Mouse (Mus musculus): ENCODE measurements around the gene Calu. TPM values are rescaled to one million over a fixed set of nuclear protein-coding genes. Genes with fewer than 3 reads are reported as not detected.
"Not testable (repeated sequence)": the region's sequence is repeated elsewhere in the genome, so short reads cannot be mapped to it uniquely, and the experiment has no call there.

Calu gene
- polyA plus RNA-seq (2017; shearing (Covaris generic)), result 10 to 100 TPM; 60.2 to 63.2 (median 62.6) TPM

DNA sequence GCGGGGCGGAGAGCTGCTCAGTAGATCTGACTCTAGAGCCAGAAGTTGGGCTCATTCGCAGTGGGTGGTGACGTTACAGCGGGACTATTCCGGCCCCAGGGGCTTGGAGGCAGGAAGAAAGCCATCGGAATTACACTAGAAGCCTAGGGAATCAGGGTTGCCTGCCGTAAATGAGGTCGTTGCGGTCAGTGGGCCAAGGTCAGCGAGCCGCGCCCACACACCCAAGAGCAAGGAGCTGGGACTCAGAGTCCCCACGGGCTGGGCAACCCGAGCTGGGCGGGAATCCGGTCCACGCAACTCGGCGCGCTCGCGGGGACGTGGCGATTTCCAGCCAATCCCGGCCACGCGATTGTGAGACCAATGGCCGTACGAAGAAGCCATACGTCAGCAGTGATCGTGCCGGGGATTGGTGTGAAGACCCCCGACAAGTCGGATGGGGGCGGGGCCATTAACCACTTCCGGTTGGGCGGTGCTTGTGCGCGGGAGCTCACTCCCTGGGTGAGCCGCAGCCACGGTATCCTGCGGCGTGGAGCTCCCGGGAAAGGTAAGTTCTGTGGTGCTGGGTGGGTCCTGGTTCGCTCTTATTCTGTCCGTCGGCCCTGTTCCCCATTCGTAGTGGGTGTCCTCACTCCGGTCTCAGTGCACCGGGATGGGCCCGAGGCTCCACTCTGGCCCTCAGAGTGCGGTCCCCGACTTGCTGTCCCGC is at the start of gene Calu:
Calu (plus strand) TSS at position 405 of the 706 bp plus-strand sequence.
- ATAC-seq, result peak; percentile 94

GRCm38 (mm10) chr6:29299112-29299511 is 48.8 kb upstream of the Calu start:
- ATAC-seq, result no peak

- ATAC-seq, result no peak
These were observed 44.6 kb upstream of the Calu start for GRCm38 (mm10) chr6:29303251-29303650.

DNA sequence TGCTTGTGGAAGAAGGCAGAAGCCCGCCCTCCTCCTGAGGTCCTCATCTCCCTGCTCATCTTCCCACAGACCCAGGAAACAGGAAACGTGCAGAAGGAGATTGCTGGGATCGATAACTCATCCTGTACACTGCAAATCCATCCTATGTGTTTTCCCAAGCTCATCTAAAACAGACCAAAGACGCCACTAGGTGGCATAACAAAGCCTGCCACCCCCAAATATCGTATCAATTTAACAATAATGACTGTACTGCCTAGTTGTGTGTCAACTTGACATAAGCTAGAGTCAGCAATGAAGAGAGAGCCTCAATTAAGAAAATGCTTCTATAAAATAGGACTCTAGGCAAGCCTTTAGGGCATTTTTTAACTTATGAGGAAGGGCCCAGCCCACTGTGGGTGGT is 44.1 kb upstream of the Calu start:
- ATAC-seq, result no peak

- no peak for ATAC-seq
These were observed 42.4 kb upstream of the Calu start for GRCm38 (mm10) chr6:29305462-29305861.

GRCm38 (mm10) chr6:29308846-29309605 is 38.8 kb upstream of the Calu start:
- no peak for ATAC-seq

DNA sequence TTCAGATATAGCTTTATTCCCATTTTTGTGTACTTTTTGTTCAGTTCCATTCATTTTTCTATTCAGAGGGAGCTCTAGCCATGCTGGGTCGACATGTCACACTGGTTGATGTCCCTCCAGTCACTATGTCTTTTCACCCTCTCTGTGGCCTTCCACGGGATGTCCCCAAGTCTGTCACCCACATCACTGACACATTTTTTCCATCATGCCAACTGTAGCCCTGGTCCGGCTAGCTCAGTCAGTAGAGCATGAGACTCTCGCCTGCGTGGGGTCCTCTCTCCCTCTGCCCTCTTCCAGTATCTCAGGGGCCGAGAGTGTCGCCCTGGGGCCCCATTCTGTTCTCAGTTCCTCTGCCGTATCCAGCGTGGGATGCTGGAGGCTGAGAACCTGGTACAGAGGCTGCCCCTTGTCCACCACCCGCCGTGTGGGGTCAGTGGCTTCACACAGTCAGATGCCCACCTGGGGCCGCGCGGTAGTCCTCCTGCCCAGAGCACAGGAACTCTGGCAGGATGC is 34.1 kb upstream of the Calu start:
- no peak for ATAC-seq

DNA sequence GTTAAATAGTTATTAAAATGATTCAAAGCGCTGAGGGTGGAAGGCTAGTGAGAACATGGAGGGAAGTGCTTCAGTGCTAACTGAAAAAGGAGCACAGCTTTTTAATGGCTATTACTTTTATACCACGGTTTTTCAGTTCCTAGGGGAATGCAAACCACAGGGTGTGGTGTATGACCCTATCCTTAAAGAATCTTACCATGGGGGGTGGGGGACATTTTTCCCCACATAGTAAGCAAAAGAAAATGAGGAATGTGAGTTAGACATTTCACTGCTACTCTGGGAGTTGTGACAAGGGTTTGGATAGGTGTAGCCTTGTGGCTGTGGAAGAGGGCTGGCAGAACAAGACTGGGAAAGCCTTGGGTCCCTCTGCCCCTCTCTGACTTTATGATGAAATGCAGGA is 30.6 kb upstream of the Calu start:
- ATAC-seq, result no peak

GRCm38 (mm10) chr6:29317941-29318340 is 29.9 kb upstream of the Calu start:
- ATAC-seq, result no peak

GRCm38 (mm10) chr6:29318879-29319278 is 29.0 kb upstream of the Calu start, which contains the start of gene Fam71f1:
Gene Fam71f1 (plus strand): TSS chr6:29319140.
- ATAC-seq, result no peak

DNA sequence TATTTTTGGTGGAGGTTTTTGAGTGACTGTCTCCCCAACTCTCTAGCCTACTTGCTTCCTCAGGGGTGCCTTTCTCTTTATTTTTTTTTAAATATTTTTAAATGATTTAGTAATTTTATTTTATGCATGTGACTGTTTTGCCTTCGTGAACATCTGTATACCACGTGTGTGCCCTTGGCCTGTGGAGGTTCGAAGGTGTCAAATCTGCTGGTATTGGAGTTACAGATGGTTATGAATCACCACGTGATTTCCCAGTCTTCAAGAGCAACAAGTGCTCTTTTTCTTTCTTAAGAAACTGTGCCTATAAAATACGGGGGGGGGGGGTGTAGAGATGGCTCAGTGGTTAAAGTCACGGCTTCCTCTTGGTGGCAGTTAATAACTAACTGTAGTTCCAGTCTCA is 26.3 kb upstream of the Calu start:
- no peak for ATAC-seq

DNA sequence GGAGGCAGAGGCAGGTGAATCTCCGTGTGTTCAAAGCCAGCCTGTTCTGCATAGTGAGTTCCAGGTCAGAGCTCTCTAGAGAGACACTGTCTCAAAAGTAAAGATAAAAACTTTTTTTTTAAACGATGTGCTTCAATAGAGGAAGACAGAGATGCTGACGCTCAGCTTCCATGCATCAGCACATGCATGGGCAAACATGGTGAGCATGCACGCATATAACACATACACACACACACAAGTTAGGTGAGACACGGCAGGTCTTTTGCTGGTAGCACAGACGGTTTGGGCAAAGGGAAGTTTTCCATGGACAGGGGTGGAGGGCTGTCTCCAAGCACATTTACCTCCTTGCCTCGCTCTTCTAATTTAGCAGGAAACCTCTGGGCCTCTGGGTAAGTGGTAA is 25.7 kb upstream of the Calu start:
- no peak for ATAC-seq

GRCm38 (mm10) chr6:29322735-29323134 is 25.1 kb upstream of the Calu start:
- no peak for ATAC-seq

DNA sequence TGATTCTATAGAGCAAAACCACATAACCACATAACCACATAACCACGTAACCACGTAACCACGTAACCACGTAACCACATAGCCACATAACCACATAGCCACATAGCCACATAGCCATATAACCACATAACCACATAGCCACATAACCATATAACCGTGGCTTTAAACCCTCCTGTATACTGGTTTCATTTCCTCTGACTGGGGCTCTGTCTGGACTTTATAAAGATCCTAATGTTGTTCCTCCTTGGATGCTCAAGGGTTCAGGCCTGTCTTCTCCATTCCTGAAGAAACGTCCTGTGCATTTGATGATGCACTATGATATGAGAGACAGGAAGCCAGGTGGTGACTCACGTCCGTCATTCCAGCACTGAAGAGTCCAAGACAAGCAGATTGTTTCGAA is 20.9 kb upstream of the Calu start:
- ATAC-seq, result no peak

DNA sequence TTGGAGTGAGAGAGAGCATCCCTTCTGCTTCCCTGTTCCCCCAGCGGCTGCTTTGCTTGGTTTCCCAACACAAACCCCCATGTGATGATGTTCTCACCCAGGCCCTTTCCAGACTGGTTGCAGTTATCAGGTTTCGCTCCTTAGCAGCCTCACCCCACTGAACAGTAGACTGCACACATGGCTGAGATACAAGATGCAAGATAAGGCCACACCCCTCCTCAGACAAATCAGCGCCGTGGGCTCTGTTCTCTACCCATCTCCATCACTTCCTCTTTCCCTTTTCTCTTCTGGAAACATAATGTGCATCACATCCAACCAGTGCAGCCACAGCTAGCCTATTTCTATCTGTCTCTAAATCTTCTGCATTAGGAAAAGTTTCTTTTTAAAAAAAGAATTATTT is 18.4 kb upstream of the Calu start:
- ATAC-seq, result no peak

- not testable (repeated sequence) for ATAC-seq
These were observed 1.4 kb upstream of the Calu start for GRCm38 (mm10) chr6:29346512-29346911.

DNA sequence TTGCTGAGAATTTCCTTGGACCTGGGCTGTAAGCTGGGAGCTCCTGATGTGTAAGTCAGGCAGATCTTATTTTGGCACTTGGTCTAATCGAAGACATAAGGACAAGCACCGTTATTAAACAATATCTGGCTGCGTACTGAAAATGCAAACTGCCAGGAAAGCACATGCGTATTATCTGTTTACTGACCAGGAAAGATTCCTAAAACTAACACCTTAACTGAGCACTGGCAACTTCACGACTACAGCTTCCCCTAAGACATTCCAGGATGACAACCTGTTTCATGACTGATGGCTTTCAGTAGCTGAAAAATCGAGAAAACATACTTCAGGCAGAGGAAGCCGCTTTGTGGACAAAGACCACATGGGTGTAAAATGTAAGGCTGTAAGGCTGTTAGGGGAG is 680 bp upstream of the Calu start:
- ATAC-seq, result no peak

DNA sequence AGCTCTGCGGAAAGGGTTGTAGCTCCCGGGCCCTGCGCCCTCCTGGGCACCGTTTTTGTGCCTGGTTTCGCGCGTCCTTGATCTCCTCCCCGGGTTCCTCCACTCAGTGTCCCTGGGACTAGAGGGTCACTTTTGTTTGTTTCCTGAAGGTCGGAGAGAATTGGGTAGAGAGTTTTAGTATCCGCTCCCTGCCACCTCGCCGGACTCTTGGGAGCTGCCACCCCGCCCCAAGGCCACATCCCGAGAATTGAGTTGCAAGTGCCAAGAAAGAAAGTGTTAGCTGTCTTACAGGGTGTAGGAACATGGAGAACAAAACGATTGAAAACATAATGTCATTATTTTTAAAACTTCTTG is 479 bp downstream of the Calu start:
- ATAC-seq, result no peak

- no peak for ATAC-seq
These were observed 3.7 kb downstream of the Calu start for GRCm38 (mm10) chr6:29351613-29352012.

- ATAC-seq, result no peak
These were observed 4.9 kb downstream of the Calu start for GRCm38 (mm10) chr6:29352816-29353215.

- ATAC-seq, result no peak
These were observed 11.5 kb downstream of the Calu start for GRCm38 (mm10) chr6:29359386-29359785.

DNA sequence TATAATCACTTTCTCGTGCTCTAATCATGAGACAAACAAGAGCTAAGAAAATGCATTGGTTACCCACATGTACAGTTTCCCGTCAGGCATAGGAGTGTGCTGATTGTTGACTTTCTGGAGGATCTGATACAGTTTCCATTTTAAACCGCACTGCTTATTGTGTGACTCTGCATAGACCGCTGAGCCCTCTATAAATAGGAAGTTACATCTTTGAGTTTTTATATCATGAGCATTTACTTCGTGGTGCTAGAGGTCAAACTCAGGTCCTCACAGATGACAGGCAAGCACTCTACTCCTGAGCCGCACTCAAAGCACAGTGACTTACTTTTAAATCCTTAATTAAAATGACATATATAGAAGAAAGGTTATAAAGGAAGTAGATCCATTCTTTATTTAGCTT is 12.3 kb downstream of the Calu start:
- ATAC-seq, result no peak

- no peak for ATAC-seq
These were observed 14.6 kb downstream of the Calu start for GRCm38 (mm10) chr6:29362246-29363128.

Measured in inflammation-experienced regulatory T-cells, adult 6 months (primary cell).